Mouse (Mus musculus) lung, embryonic 16.5 days (tissue): ENCODE results near the gene OR5BS1P. TPM values are rescaled to one million over a fixed set of nuclear protein-coding genes. Genes with fewer than 3 reads are reported as not detected.

Experiments used
- microRNA-seq: library from miRNA; unstranded; fragments of <30 nt; microRNA quantifications from one replicate; pipeline ENCODE4, GENCODE M21; 2016
- polyA plus RNA-seq: library from polyadenylated mRNA; unstranded; fragments of >200 nt; fragmentation: Nextera tagmentation; extraction: Ambion mirVana; gene quantifications from 2 replicates; pipeline ENCODE4 v1.2.1, GENCODE M21; 2015

Gene OR5BS1P
- polyA plus RNA-seq, 1 experiment from 2014 or later, result not detected

Small RNAs within 50 kb of the gene (microRNA-seq; reads per million reads assigned to microRNA genes)
- gene Mir1291, result not detected

Other genes starting within 250 kb of the OR5BS1P start
- not detected in 2 replicates for gene Gm44579, start 248.9 kb upstream of the OR5BS1P start, polyA plus RNA-seq
- not detected in 2 replicates for gene Olfr287, start 248.8 kb upstream of the OR5BS1P start, polyA plus RNA-seq
- not detected in 2 replicates for gene Olfr286, start 235.4 kb upstream of the OR5BS1P start, polyA plus RNA-seq
- not detected in 2 replicates for gene H1fnt, start 212.6 kb upstream of the OR5BS1P start, polyA plus RNA-seq
- gene Zfp641, start 173.7 kb upstream of the OR5BS1P start, polyA plus RNA-seq, result 0.65 and 0.70 TPM in 2 replicates
- gene Olfr285, start 152.5 kb upstream of the OR5BS1P start, polyA plus RNA-seq, result not detected in 2 replicates
- gene Olfr284, start 128.9 kb upstream of the OR5BS1P start, polyA plus RNA-seq, result not detected in 2 replicates
- not detected in 2 replicates for gene Olfr283, start 89.0 kb upstream of the OR5BS1P start, polyA plus RNA-seq
- not detected in 2 replicates for gene Olfr282, start 38.7 kb upstream of the OR5BS1P start, polyA plus RNA-seq
- not detected in 2 replicates for gene Olfr281, start 17.3 kb upstream of the OR5BS1P start, polyA plus RNA-seq
- 0.39 and 0.82 TPM in 2 replicates for gene Lalba, start 12.8 kb downstream of the OR5BS1P start, polyA plus RNA-seq
- not detected in 2 replicates for gene Olfr279, start 22.5 kb downstream of the OR5BS1P start, polyA plus RNA-seq
- gene Kansl2, start 64.4 kb downstream of the OR5BS1P start, polyA plus RNA-seq, result 86.3 and 89.9 TPM in 2 replicates
- gene Ccnt1, start 101.0 kb downstream of the OR5BS1P start, polyA plus RNA-seq, result 51.6 and 64.2 TPM in 2 replicates
- gene 4930415O20Rik, start 101.1 kb downstream of the OR5BS1P start, polyA plus RNA-seq, result not detected in 2 replicates
- gene Adcy6, start 140.2 kb downstream of the OR5BS1P start, polyA plus RNA-seq, result 21.5 and 21.7 TPM in 2 replicates
- 21.9 and 22.7 TPM in 2 replicates for gene Cacnb3, start 160.9 kb downstream of the OR5BS1P start, polyA plus RNA-seq
- gene Ddx23, start 193.0 kb downstream of the OR5BS1P start, polyA plus RNA-seq, result 21.6 and 24.0 TPM in 2 replicates
- 0.68 and 0.92 TPM in 2 replicates for gene Rnd1, start 207.6 kb downstream of the OR5BS1P start, polyA plus RNA-seq
- gene Ccdc65, start 238.3 kb downstream of the OR5BS1P start, polyA plus RNA-seq, result 4.9 and 5.3 TPM in 2 replicates